Mouse (Mus musculus) thymus, adult 2 months (tissue): ENCODE data around the gene Cdk4. TPM values are rescaled to one million over a fixed set of nuclear protein-coding genes. Genes with fewer than 3 reads are reported as not detected.
"Not testable (repeated sequence)": the region's sequence is repeated elsewhere in the genome, so short reads cannot be mapped to it uniquely, and the experiment has no call there.

ENCODE experiments used
- DNase-seq: peaks from one replicate; pipeline ENCODE4 v3.0.0; 2021
- H3K27ac ChIP-seq: fragments of 200-500 bp; 2 replicates; pipeline ENCODE4 v1.5.1; 2012; ENCODE audit warnings: low read length, control low read depth; ENCODE audit not compliant: control insufficient read depth, insufficient read depth
- H3K27me3 ChIP-seq: fragments of 200-500 bp; 2 replicates; pipeline ENCODE4 v1.6.1; 2012; ENCODE audit warnings: mild to moderate bottlenecking, low read length, moderate library complexity, mixed read lengths; ENCODE audit not compliant: control insufficient read depth, insufficient read depth
- H3K36me3 ChIP-seq: fragments of 200-500 bp; 2 replicates; pipeline ENCODE4 v1.6.1; 2012; ENCODE audit warnings: mild to moderate bottlenecking, low read length, moderate library complexity; ENCODE audit not compliant: control insufficient read depth, insufficient read depth
- H3K4me1 ChIP-seq: fragments of 200-500 bp; replicated peaks from 2 replicates; pipeline ENCODE4 v1.6.1; 2012; ENCODE audit warnings: low read length; ENCODE audit not compliant: control insufficient read depth, insufficient read depth
- H3K4me3 ChIP-seq: fragments of 200-500 bp; 2 replicates; pipeline ENCODE4 v1.5.1; 2012; ENCODE audit warnings: mild to moderate bottlenecking, low read length, control low read depth, moderate library complexity; ENCODE audit not compliant: control insufficient read depth, insufficient read depth
- CTCF ChIP-seq: fragments of 200-500 bp; IDR thresholded peaks from 2 replicates; pipeline ENCODE4 v1.5.1; 2012; ENCODE audit warnings: mild to moderate bottlenecking, control low read depth, low read length, moderate library complexity, borderline replicate concordance; ENCODE audit not compliant: control insufficient read depth, poor library complexity, insufficient read depth; ENCODE audit errors: extremely low read depth
- POLR2A ChIP-seq: fragments of 200-500 bp; IDR thresholded peaks from 2 replicates; pipeline ENCODE4 v1.6.1; 2012; ENCODE audit warnings: mild to moderate bottlenecking, low read length, control low read depth, moderate library complexity; ENCODE audit not compliant: control insufficient read depth, poor library complexity, insufficient read depth; ENCODE audit errors: extremely low read depth
- WGBS: fragments of 180-500 bp; shearing (Covaris S2); methylation state at CpG from one replicate; pipeline ENCODE4 v1.1.7; 2018; 5-methylcytosine and 5-hydroxymethylcytosine counted together
- polyA plus RNA-seq: library from polyadenylated mRNA; depleted of rRNA; stranded (reverse); fragments of >200 nt; gene quantifications from 2 replicates; pipeline ENCODE4 v1.2.3, GENCODE M21; 2012

Cdk4 gene
- polyA plus RNA-seq, 1 experiment: 375 TPM

DNA sequence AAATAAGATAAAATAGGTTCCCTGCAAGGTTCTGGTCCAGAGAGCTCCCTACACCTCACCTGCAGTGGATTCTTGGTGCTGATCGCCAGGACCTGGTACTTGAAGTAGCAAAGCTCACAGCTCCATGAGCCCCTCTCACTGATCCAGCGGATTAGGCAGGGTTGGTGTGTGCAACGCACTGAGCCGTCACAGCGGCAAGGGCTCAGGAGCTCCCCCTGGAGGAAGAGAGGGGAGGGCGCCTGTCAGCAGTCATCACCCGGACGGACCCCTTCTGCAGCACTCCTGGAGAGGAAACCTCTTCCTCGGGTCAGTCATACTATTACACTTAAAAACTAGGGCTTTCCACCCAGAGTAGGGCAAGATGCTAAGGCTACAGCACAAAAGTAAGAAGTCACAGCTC is 5.2 kb upstream of the Cdk4 start:
- 4% methylated on average over 9 of the region's 9 CpGs for WGBS
- H3K4me3 ChIP-seq: no peak overlapping the region
- DNase-seq: peak; percentile 86

GRCm38 (mm10) chr10:127058708-127059107 is 4.6 kb upstream of the Cdk4 start:
- TF ChIP-seq CTCF (no peak), POLR2A (no peak)
- WGBS: 11% methylated on average over 8 of the region's 8 CpGs
- H3K4me3 ChIP-seq: no peak overlapping the region
- H3K4me1 ChIP-seq: peaks cover 12% of the 10 kb centered on the region
- H3K27ac ChIP-seq: no peak overlapping the region
- H3K27me3 ChIP-seq: peaks cover 2% of the 10 kb centered on the region
- no peaks in the 10 kb centered on the region for H3K36me3 ChIP-seq
- DNase-seq: no peak

More for the DNA sequence above, 5.2 kb upstream of the Cdk4 start:
- Histone ChIP-seq H3K27me3 (peaks cover 2% of the 10 kb centered on the region), H3K27ac (no peak overlapping the region), H3K36me3 (no peaks in the 10 kb centered on the region), H3K4me1 (peaks cover 12% of the 10 kb centered on the region)
- peak; percentile 98 for TF ChIP-seq CTCF
- no peak for TF ChIP-seq POLR2A

GRCm38 (mm10) chr10:127059174-127059967 is 4.0 kb upstream of the Cdk4 start:
- TF ChIP-seq POLR2A (no peak), CTCF (no peak)
- Histone ChIP-seq H3K4me3 (peak overlapping the region; percentile 54), H3K4me1 (peaks cover 16% of the 10 kb centered on the region), H3K36me3 (no peaks in the 10 kb centered on the region), H3K27ac (no peak overlapping the region), H3K27me3 (peaks cover 2% of the 10 kb centered on the region)
- DNase-seq: peak; percentile 28
- WGBS: 2% methylated on average over 75 of the region's 92 CpGs

GRCm38 (mm10) chr10:127059968-127060916 is 3.1 kb upstream of the Cdk4 start, which contains the start of gene March9:
March9 (minus strand) TSS chr10:127060184.
- Histone ChIP-seq H3K4me1 (peaks cover 23% of the 10 kb centered on the region), H3K27ac (no peak within 1 kb of the TSS), H3K27me3 (peaks cover 2% of the 10 kb centered on the region), H3K4me3 (peak within 1 kb of the TSS; percentile 54), H3K36me3 (peaks cover 5% of the 10 kb centered on the region)
- peak; percentile 88 for DNase-seq
- WGBS: 3% methylated on average over 59 of the region's 72 CpGs
- TF ChIP-seq POLR2A (no peak), CTCF (no peak)

DNA sequence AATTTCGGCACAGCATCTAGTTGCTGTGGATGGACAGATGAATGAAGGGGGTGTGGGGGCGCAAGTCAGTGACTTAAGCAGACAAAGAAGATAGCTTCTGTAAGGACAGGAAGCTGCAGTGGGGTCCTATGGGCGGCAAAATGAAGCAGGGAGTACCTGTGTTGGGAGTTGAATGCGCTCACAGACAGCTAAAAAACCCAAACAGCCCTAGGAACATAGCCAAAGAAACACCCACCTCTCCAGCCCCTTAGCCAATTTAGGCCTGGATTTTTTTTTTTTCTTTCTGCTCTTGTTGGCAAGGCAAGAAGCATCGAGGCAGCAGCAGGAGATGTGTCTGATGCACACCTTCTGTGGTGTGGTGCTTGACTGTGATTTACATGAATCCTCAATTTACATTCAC is 2.2 kb upstream of the Cdk4 start:
- Histone ChIP-seq H3K27me3 (peaks cover 2% of the 10 kb centered on the region), H3K4me3 (no peak overlapping the region), H3K36me3 (peaks cover 13% of the 10 kb centered on the region), H3K4me1 (peaks cover 23% of the 10 kb centered on the region), H3K27ac (no peak overlapping the region)
- TF ChIP-seq CTCF (no peak), POLR2A (no peak)
- DNase-seq: no peak
- 82% methylated on average over 5 of the region's 5 CpGs for WGBS

DNA sequence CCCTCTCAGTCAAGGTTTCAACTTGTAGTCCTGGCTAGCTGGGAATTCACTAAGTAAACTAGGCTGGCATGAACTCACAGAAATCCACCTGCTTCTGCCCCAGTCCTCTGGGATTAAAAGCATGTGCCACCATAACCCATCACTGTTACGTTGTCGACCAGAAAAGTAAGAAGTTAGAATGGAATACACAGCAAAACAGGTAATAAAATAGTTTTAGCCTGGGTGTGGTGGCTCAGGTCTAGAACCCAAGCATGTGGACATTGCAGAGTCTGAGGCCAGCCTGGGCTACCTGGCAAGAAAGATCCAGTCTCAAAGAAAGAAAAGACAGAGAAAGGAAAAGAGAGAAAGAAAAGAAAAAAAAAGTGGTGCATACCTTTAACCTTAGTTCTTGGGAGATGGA is 1.8 kb upstream of the Cdk4 start:
- Histone ChIP-seq H3K36me3 (peaks cover 13% of the 10 kb centered on the region), H3K27me3 (peaks cover 2% of the 10 kb centered on the region), H3K4me1 (peaks cover 23% of the 10 kb centered on the region), H3K27ac (no peak overlapping the region), H3K4me3 (no peak overlapping the region)
- no peak for DNase-seq
- TF ChIP-seq POLR2A (no peak), CTCF (no peak)
- WGBS: 88% methylated on average over 2 of the region's 2 CpGs

DNA sequence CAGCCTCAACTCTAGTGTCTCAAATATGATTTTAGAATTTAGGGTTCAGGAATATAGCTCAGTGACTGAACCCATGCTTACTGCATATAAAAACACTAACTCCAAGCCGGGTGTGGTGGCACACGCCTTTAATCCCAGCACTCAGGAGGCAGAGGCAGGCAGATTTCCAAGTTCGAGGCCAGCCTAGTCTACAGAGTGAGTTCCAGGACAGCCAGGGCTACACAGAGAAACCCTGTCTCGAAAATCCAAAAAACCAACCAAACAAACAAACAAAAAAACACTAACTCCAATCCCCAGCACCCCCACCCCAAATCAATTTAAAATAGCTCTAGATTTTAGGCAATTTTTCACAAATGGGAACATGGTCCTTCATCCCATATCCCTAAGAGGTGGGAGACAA is 1.2 kb upstream of the Cdk4 start:
- Histone ChIP-seq H3K36me3 (peaks cover 17% of the 10 kb centered on the region), H3K4me1 (peaks cover 23% of the 10 kb centered on the region)
- not testable (repeated sequence) for DNase-seq, H3K4me3 ChIP-seq, H3K27ac ChIP-seq, H3K27me3 ChIP-seq
- 92% methylated on average over 4 of the region's 4 CpGs for WGBS
